Comparison of ENCODE assay signal across 8 mouse cellular contexts in the genomic region with DNA sequence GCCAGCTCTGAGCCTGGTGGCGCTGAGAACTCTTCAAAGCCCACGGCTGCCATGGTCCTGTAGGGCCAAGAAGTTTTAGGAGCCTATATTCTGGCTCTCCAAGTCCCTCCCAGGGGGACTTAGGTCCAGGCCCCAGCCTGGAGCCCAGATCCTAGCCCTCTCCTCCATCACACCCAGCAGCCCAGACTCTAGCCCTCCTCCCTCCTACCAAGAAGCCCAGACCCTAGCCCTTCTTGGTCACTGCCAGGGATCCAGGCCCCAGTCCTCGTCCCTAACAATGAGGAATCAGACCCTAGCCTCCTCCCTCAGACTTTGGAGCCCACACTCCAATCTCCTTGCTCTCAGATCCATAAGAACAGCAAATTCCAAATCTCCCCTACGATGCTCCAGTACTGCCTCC. TPM values are rescaled to one million over a fixed set of nuclear protein-coding genes. Genes with fewer than 3 reads are reported as not detected.
DNase-seq lines count a peak whose midpoint lies in the region; ATAC-seq lines count a peak whose summit lies in the region.

No protein-coding gene starts in this region.

- H3K4me3 ChIP-seq in limb, embryonic 15.5 days = peak overlapping the region; percentile 66
- H3K4me3 ChIP-seq in stomach, embryonic 16.5 days (replicated peaks; ENCODE audit: low read length) = peak overlapping the region; percentile 85

- ATAC-seq in limb, embryonic 15.5 days (ENCODE audit: insufficient number of reproducible peaks, low FRiP score, low TSS enrichment, low read depth) = no peak
- ATAC-seq in stomach, embryonic 16.5 days (ENCODE audit: insufficient read depth, low FRiP score) = no peak

- H3K27me3 ChIP-seq in limb, embryonic 15.5 days = no peaks in the 10 kb centered on the region
- no peaks in the 10 kb centered on the region for H3K27me3 ChIP-seq in stomach, embryonic 16.5 days (ENCODE audit: control insufficient read depth, insufficient read depth, low read length)

- DNase-seq in cerebellum, adult 8-10 months = peak; percentile 40
- DNase-seq in cerebellum, adult 18-20 months = no peak
- DNase-seq in thymus, postnatal 14 days = peak; percentile 22
- no peak for DNase-seq in thymus, postnatal 25 days
- DNase-seq in ovary, adult 18-20 months (ENCODE audit: low spot score) = no peak
- DNase-seq in gastrocnemius, postnatal 14 days = no peak

- H3K4me2 ChIP-seq in limb, embryonic 15.5 days = peak overlapping the region; percentile 93
- peak overlapping the region; percentile 99 for H3K4me2 ChIP-seq in stomach, embryonic 16.5 days (ENCODE audit: low read depth, low read length)

- intact Hi-C loops in gastrocnemius, postnatal 14 days (cut with DNase I; ENCODE audit: low total_unique reads) = loop anchor here (10.0 kb wide), 1 partner anchor 1446 kb away; no protein-coding TSS in a partner anchor

- peaks cover 24% of the 10 kb centered on the region for H3K4me1 ChIP-seq in limb, embryonic 15.5 days
- peaks cover 23% of the 10 kb centered on the region for H3K4me1 ChIP-seq in stomach, embryonic 16.5 days (ENCODE audit: control insufficient read depth, insufficient read depth, low read length)

- WGBS in limb, embryonic 15.5 days = 27% methylated on average over 4 of the region's 4 CpGs
- 28% methylated on average over 4 of the region's 4 CpGs for WGBS in stomach, embryonic 16.5 days

- peaks cover 44% of the 10 kb centered on the region for H3K36me3 ChIP-seq in limb, embryonic 15.5 days
- 0 out of 2 replicates have a peak, but pooled peaks cover 6% of the 10 kb centered on the region for H3K36me3 ChIP-seq in stomach, embryonic 16.5 days (ENCODE audit: control insufficient read depth, insufficient read depth, low read length)

- peak overlapping the region; percentile 89 for H3K27ac ChIP-seq in limb, embryonic 15.5 days
- H3K27ac ChIP-seq in stomach, embryonic 16.5 days (ENCODE audit: low read length) = 0 out of 2 replicates have a peak overlapping the region, but pooled peaks have one; percentile 88

- H3K9ac ChIP-seq in limb, embryonic 15.5 days = peak overlapping the region; percentile 70
- H3K9ac ChIP-seq in stomach, embryonic 16.5 days (ENCODE audit: low read length) = peak overlapping the region; percentile 84

- no peaks in the 10 kb centered on the region for H3K9me3 ChIP-seq in limb, embryonic 15.5 days
- H3K9me3 ChIP-seq in stomach, embryonic 16.5 days (replicated peaks; ENCODE audit: control insufficient read depth, low read length) = no peaks in the 10 kb centered on the region

RNA-seq across cellular contexts. Expression of a gene that starts 0.7 kb away (rescaled TPM):
- polyA plus RNA-seq in limb, embryonic 15.5 days (2015; fragmentation: Nextera tagmentation; extraction: Ambion mirVana) = 23.2 and 24.6 TPM in 2 replicates
- polyA plus RNA-seq in stomach, embryonic 16.5 days (2015; fragmentation: Nextera tagmentation; extraction: Ambion mirVana) = 17.7 and 19.0 TPM in 2 replicates
- 10 to 100 TPM; 11.5 to 14.6 TPM for total RNA-seq in gastrocnemius, postnatal 14 days (2021)

RNA-seq across cellular contexts. Expression of a gene that starts 0.8 kb away (rescaled TPM):
- 88.3 and 94.0 TPM in 2 replicates for polyA plus RNA-seq in limb, embryonic 15.5 days (2015; fragmentation: Nextera tagmentation; extraction: Ambion mirVana)
- polyA plus RNA-seq in stomach, embryonic 16.5 days (2015; fragmentation: Nextera tagmentation; extraction: Ambion mirVana) = 79.4 and 89.0 TPM in 2 replicates
- 10 to 100 TPM; 24.7 to 27.4 TPM for total RNA-seq in gastrocnemius, postnatal 14 days (2021)

RNA-seq across cellular contexts. Expression of a gene that starts 11.9 kb away (rescaled TPM):
- polyA plus RNA-seq in limb, embryonic 15.5 days (2015; fragmentation: Nextera tagmentation; extraction: Ambion mirVana) = 425 and 461 TPM in 2 replicates
- 457 and 491 TPM in 2 replicates for polyA plus RNA-seq in stomach, embryonic 16.5 days (2015; fragmentation: Nextera tagmentation; extraction: Ambion mirVana)
- 100 to 1,000 TPM; 731 to 849 TPM for total RNA-seq in gastrocnemius, postnatal 14 days (2021)

RNA-seq across cellular contexts. Expression of a gene that starts 13.1 kb away (rescaled TPM):
- 0.29 and 0.87 TPM in 2 replicates for polyA plus RNA-seq in limb, embryonic 15.5 days (2015; fragmentation: Nextera tagmentation; extraction: Ambion mirVana)
- 0.12 TPM in 2 replicates for polyA plus RNA-seq in stomach, embryonic 16.5 days (2015; fragmentation: Nextera tagmentation; extraction: Ambion mirVana)
- total RNA-seq in gastrocnemius, postnatal 14 days (2021) = under 1 TPM in 1 of 2 experiments, not detected in 1; 0.13 TPM

RNA-seq across cellular contexts. Expression of a gene that starts 16.0 kb away (rescaled TPM):
- 48.3 and 53.3 TPM in 2 replicates for polyA plus RNA-seq in limb, embryonic 15.5 days (2015; fragmentation: Nextera tagmentation; extraction: Ambion mirVana)
- 43.0 and 44.5 TPM in 2 replicates for polyA plus RNA-seq in stomach, embryonic 16.5 days (2015; fragmentation: Nextera tagmentation; extraction: Ambion mirVana)
- 10 to 100 TPM; 18.0 to 22.3 TPM for total RNA-seq in gastrocnemius, postnatal 14 days (2021)

Comparison
In these comparisons a context has a peak if more than half of its experiments do, and no peak if none do; other contexts are left out.
1. DNase-seq: peak in cerebellum, adult 8-10 months (single experiment) and thymus, postnatal 14 days (single experiment); none in cerebellum, adult 18-20 months (0 of 2), thymus, postnatal 25 days (single experiment), ovary, adult 18-20 months (single experiment) and gastrocnemius, postnatal 14 days (single experiment).